Mouse (Mus musculus): Measurements from ENCODE around the gene Pde4a. TPM values are rescaled to one million over a fixed set of nuclear protein-coding genes. Genes with fewer than 3 reads are reported as not detected.

The Pde4a gene
- polyA plus RNA-seq, 1 experiment from 2014 or later, result 2.8 TPM

- Histone ChIP-seq H3K36me3 (ENCODE audit: control insufficient read depth, insufficient read depth) (no peaks in the 10 kb centered on the region), H3K4me3 (ENCODE audit: low read depth, low read length) (peak overlapping the region; percentile 36), H3K9me3 (ENCODE audit: control insufficient read depth) (no peaks in the 10 kb centered on the region), H3K9ac (ENCODE audit: low read depth, low read length) (peak overlapping the region; percentile 26; the same call in 1 of the 2 replicates), H3K27me3 (replicated peaks; ENCODE audit: control insufficient read depth, insufficient read depth, low read length) (no peaks in the 10 kb centered on the region), H3K4me2 (replicated peaks; ENCODE audit: low read depth) (peak overlapping the region; percentile 79), H3K27ac (ENCODE audit: low read depth, low read length) (peak overlapping the region; percentile 35), H3K4me1 (replicated peaks; ENCODE audit: control insufficient read depth, insufficient read depth, low read length) (no peaks in the 10 kb centered on the region)
- WGBS, result 11% methylated on average over 5 of the region's 5 CpGs
- no peak for ATAC-seq
- 0 out of 2 replicates have a peak, but pooled peaks have one; percentile 2 for TF ChIP-seq CTCF (IDR thresholded peaks at IDR 0.05; ENCODE audit: low read depth)
Observed at GRCm38 (mm10) chr9:21153833-21154232, 11.7 kb upstream of the Pde4a start.

GRCm38 (mm10) chr9:21154787-21155186 lies 10.7 kb upstream of the Pde4a start:
- H3K27ac ChIP-seq (ENCODE audit: low read depth, low read length), result no peak overlapping the region
- 89% methylated on average over 3 of the region's 3 CpGs for WGBS
- H3K9ac ChIP-seq (ENCODE audit: low read depth, low read length), result no peak overlapping the region
- H3K4me3 ChIP-seq (ENCODE audit: low read depth, low read length), result no peak overlapping the region
- H3K4me1 ChIP-seq (replicated peaks; ENCODE audit: control insufficient read depth, insufficient read depth, low read length), result no peaks in the 10 kb centered on the region
- H3K9me3 ChIP-seq (ENCODE audit: control insufficient read depth), result no peaks in the 10 kb centered on the region
- H3K27me3 ChIP-seq (replicated peaks; ENCODE audit: control insufficient read depth, insufficient read depth, low read length), result no peaks in the 10 kb centered on the region
- H3K36me3 ChIP-seq (ENCODE audit: control insufficient read depth, insufficient read depth), result no peaks in the 10 kb centered on the region
- H3K4me2 ChIP-seq (replicated peaks; ENCODE audit: low read depth), result no peak overlapping the region
- no peak for ATAC-seq
- no peak for TF ChIP-seq CTCF (IDR thresholded peaks at IDR 0.05; ENCODE audit: low read depth)

GRCm38 (mm10) chr9:21161209-21161909 lies 4.2 kb upstream of the Pde4a start:
- peaks cover 33% of the 10 kb centered on the region for H3K27me3 ChIP-seq (replicated peaks; ENCODE audit: control insufficient read depth, insufficient read depth, low read length)
- H3K9ac ChIP-seq (ENCODE audit: low read depth, low read length), result peak overlapping the region; percentile 57
- no peaks in the 10 kb centered on the region for H3K9me3 ChIP-seq (ENCODE audit: control insufficient read depth)
- peak overlapping the region; percentile 52 for H3K4me3 ChIP-seq (ENCODE audit: low read depth, low read length)
- WGBS, result under 1% methylated on average over 52 of the region's 52 CpGs
- ATAC-seq, result peak; percentile 71
- no peak overlapping the region for H3K27ac ChIP-seq (ENCODE audit: low read depth, low read length)
- 0 out of 2 replicates have a peak, but pooled peaks cover 5% of the 10 kb centered on the region for H3K4me1 ChIP-seq (replicated peaks; ENCODE audit: control insufficient read depth, insufficient read depth, low read length)
- no peaks in the 10 kb centered on the region for H3K36me3 ChIP-seq (ENCODE audit: control insufficient read depth, insufficient read depth)
- TF ChIP-seq CTCF (IDR thresholded peaks at IDR 0.05; ENCODE audit: low read depth), result peak; percentile 95
- H3K4me2 ChIP-seq (replicated peaks; ENCODE audit: low read depth), result peak overlapping the region; percentile 90

GRCm38 (mm10) chr9:21163086-21164050 lies 2.1 kb upstream of the Pde4a start:
- Histone ChIP-seq H3K4me1 (replicated peaks; ENCODE audit: control insufficient read depth, insufficient read depth, low read length) (0 out of 2 replicates have a peak, but pooled peaks cover 5% of the 10 kb centered on the region), H3K36me3 (ENCODE audit: control insufficient read depth, insufficient read depth) (no peaks in the 10 kb centered on the region), H3K27ac (ENCODE audit: low read depth, low read length) (no peak overlapping the region), H3K9ac (ENCODE audit: low read depth, low read length) (no peak overlapping the region), H3K4me2 (replicated peaks; ENCODE audit: low read depth) (peak overlapping the region; percentile 83; the same call in 1 of the 2 replicates), H3K27me3 (replicated peaks; ENCODE audit: control insufficient read depth, insufficient read depth, low read length) (peaks cover 38% of the 10 kb centered on the region), H3K4me3 (ENCODE audit: low read depth, low read length) (no peak overlapping the region), H3K9me3 (ENCODE audit: control insufficient read depth) (no peaks in the 10 kb centered on the region)
- no peak for ATAC-seq
- WGBS, result 40% methylated on average over 11 of the region's 11 CpGs
- TF ChIP-seq CTCF (IDR thresholded peaks at IDR 0.05; ENCODE audit: low read depth), result no peak

DNA sequence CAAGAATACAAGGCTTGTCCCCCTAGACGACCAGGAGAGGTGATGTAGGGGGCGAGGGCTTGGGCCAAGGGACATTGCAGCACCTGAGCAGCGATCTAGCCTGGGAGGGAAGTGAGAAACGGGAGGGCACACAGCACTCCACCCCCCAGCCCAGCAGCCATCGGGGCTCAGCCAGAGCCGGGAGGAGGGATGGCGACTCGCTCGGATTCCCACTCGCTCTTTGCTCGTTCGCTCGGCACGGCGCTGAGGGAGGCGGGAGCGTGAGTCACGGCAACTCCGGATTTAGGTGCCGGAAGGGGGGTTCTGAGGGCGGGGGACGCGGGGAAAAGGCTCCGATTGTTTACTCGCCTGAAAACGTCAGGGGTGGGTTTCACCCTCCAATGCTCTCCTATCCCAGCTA lies 1.4 kb upstream of the Pde4a start:
- H3K4me1 ChIP-seq (replicated peaks; ENCODE audit: control insufficient read depth, insufficient read depth, low read length), result 0 out of 2 replicates have a peak, but pooled peaks cover 9% of the 10 kb centered on the region
- no peaks in the 10 kb centered on the region for H3K9me3 ChIP-seq (ENCODE audit: control insufficient read depth)
- H3K4me2 ChIP-seq (replicated peaks; ENCODE audit: low read depth), result peak overlapping the region; percentile 83
- TF ChIP-seq CTCF (IDR thresholded peaks at IDR 0.05; ENCODE audit: low read depth), result no peak
- 0 out of 2 replicates have a peak overlapping the region, but pooled peaks have one; percentile 21 for H3K4me3 ChIP-seq (ENCODE audit: low read depth, low read length)
- WGBS, result 3% methylated on average over 25 of the region's 26 CpGs
- ATAC-seq, result no peak
- H3K27me3 ChIP-seq (replicated peaks; ENCODE audit: control insufficient read depth, insufficient read depth, low read length), result peaks cover 38% of the 10 kb centered on the region
- no peaks in the 10 kb centered on the region for H3K36me3 ChIP-seq (ENCODE audit: control insufficient read depth, insufficient read depth)
- H3K9ac ChIP-seq (ENCODE audit: low read depth, low read length), result no peak overlapping the region
- H3K27ac ChIP-seq (ENCODE audit: low read depth, low read length), result no peak overlapping the region

DNA sequence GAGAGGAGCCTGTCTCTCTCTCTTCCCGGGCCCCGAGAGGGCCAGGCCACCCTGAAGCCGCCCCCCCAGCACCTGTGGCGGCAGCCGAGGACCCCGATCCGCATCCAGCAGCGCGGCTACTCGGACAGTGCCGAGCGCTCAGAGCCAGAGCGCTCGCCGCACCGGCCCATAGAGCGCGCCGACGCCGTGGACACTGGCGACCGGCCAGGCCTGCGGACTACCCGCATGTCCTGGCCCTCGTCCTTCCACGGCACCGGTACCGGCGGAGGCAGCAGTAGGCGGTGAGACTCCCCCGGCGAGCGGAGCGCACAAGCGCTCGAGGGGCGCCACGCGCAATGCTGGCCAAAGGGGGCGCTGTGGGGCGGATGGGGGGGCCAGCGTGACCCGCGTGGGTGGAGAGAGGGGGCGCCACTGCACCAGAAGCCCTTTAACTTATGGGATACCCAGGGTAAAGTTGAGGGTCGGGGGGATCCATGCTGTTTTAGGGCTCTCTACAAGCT lies 488 bp downstream of the Pde4a start:
- Histone ChIP-seq H3K4me1 (replicated peaks; ENCODE audit: control insufficient read depth, insufficient read depth, low read length) (0 out of 2 replicates have a peak, but pooled peaks cover 9% of the 10 kb centered on the region), H3K9me3 (ENCODE audit: control insufficient read depth) (no peaks in the 10 kb centered on the region), H3K4me3 (ENCODE audit: low read depth, low read length) (peak overlapping the region; percentile 50), H3K27me3 (replicated peaks; ENCODE audit: control insufficient read depth, insufficient read depth, low read length) (peaks cover 38% of the 10 kb centered on the region), H3K4me2 (replicated peaks; ENCODE audit: low read depth) (peak overlapping the region; percentile 83), H3K36me3 (ENCODE audit: control insufficient read depth, insufficient read depth) (no peaks in the 10 kb centered on the region), H3K27ac (ENCODE audit: low read depth, low read length) (0 out of 2 replicates have a peak overlapping the region, but pooled peaks have one; percentile 36), H3K9ac (ENCODE audit: low read depth, low read length) (peak overlapping the region; percentile 43)
- no peak for ATAC-seq
- TF ChIP-seq CTCF (IDR thresholded peaks at IDR 0.05; ENCODE audit: low read depth), result peak; percentile 80
- WGBS, result 2% methylated on average over 42 of the region's 47 CpGs
